8 mouse cellular contexts compared by ENCODE assay signal in the genomic region with DNA sequence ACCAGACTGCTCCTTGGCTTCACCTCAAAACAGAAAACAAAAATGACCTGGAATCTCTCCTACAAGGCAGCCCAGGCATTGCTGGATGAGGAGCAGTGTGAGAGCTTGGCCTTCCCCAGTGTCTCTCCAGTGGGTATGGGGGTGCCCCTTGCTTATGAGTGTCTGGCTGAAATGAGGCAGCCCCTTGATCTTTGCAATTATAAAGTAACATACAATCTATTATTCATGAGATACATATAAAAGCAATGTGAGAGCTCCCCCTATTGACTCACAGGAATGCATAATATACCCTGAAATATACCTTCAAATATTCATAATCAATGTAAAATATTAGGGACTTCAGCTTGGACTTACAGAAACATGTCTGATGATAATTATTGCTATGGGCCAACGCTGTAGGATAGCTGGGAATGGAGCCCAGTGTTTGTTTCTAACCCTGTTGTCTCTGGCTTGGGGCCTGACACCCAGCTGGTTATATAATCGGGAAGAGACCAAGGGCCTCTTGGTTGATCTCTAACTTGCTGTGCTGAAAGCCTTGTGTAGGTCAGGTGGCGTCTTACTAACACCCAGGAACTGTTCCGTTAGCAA. TPM values are rescaled to one million over a fixed set of nuclear protein-coding genes. Genes with fewer than 3 reads are reported as not detected.
DNase-seq lines count a peak whose midpoint lies in the region; ATAC-seq and TF ChIP-seq lines count a peak whose summit lies in the region.

No protein-coding gene starts in this region.

- no peaks in the 10 kb centered on the region for H3K36me3 ChIP-seq in hindbrain, embryonic 14.5 days (replicated peaks; ENCODE audit: control insufficient read depth, insufficient read depth)
- no peaks in the 10 kb centered on the region for H3K36me3 ChIP-seq in hindbrain, embryonic 13.5 days
- no peaks in the 10 kb centered on the region for H3K36me3 ChIP-seq in kidney, adult 2 months (ENCODE audit: control insufficient read depth, insufficient read depth, low read length)
- no peaks in the 10 kb centered on the region for H3K36me3 ChIP-seq in heart, embryonic 10.5 days
- no peaks in the 10 kb centered on the region for H3K36me3 ChIP-seq in thymus, adult 2 months (ENCODE audit: control insufficient read depth, insufficient read depth, low read length)

- no peak overlapping the region for H3K4me3 ChIP-seq in hindbrain, embryonic 14.5 days (replicated peaks; ENCODE audit: low read length)
- H3K4me3 ChIP-seq in hindbrain, embryonic 13.5 days = no peak overlapping the region
- no peak overlapping the region for H3K4me3 ChIP-seq in kidney, adult 2 months (ENCODE audit: insufficient read depth, low read depth, low read length)
- H3K4me3 ChIP-seq in heart, embryonic 10.5 days = no peak overlapping the region
- H3K4me3 ChIP-seq in thymus, adult 2 months (ENCODE audit: control insufficient read depth, insufficient read depth, low read length) = no peak overlapping the region

- H3K9ac ChIP-seq in hindbrain, embryonic 14.5 days = no peak overlapping the region
- H3K9ac ChIP-seq in hindbrain, embryonic 13.5 days = no peak overlapping the region

- no peak for TF ChIP-seq CTCF in kidney, adult 2 months (conservative IDR thresholded peaks at IDR 0.05; ENCODE audit: insufficient read depth, insufficient read length, low read depth, low read length)
- no peak for TF ChIP-seq CTCF in thymus, adult 2 months (IDR thresholded peaks at IDR 0.05; ENCODE audit: borderline replicate concordance, control insufficient read depth, extremely low read depth, insufficient read depth, low read length, poor library complexity)

- H3K9me3 ChIP-seq in hindbrain, embryonic 14.5 days (ENCODE audit: control insufficient read depth, low read length) = 0 out of 2 replicates have a peak, but pooled peaks cover 9% of the 10 kb centered on the region
- H3K9me3 ChIP-seq in hindbrain, embryonic 13.5 days = peaks cover 11% of the 10 kb centered on the region; the same call in 1 of the 2 replicates
- peaks cover 5% of the 10 kb centered on the region; the same call in 1 of the 2 replicates for H3K9me3 ChIP-seq in heart, embryonic 10.5 days

- no peak for DNase-seq in hindbrain, embryonic 14.5 days (ENCODE audit: low spot score)
- DNase-seq in right cerebral cortex, adult 2 months (ENCODE audit: low spot score in 2 of 2) = peak; percentile 8 to 22
- no peak for DNase-seq in right cerebral cortex, postnatal 36 days (ENCODE audit: low spot score in 2 of 2)
- DNase-seq in kidney, adult 2 months = peak; percentile 67
- DNase-seq in heart, embryonic 10.5 days (ENCODE audit: low spot score) = no peak
- DNase-seq in thymus, adult 2 months = no peak

- WGBS in hindbrain, embryonic 14.5 days = 65% methylated on average over 4 of the region's 4 CpGs
- 54% methylated on average over 4 of the region's 4 CpGs for WGBS in hindbrain, embryonic 13.5 days
- WGBS in kidney, adult 2 months = 35% methylated on average over 4 of the region's 4 CpGs
- 67% methylated on average over 4 of the region's 4 CpGs for WGBS in heart, embryonic 10.5 days
- WGBS in thymus, adult 2 months = 81% methylated on average over 4 of the region's 4 CpGs

- H3K4me1 ChIP-seq in hindbrain, embryonic 14.5 days (replicated peaks; ENCODE audit: control insufficient read depth, insufficient read depth, low read length) = no peaks in the 10 kb centered on the region
- 0 out of 2 replicates have a peak, but pooled peaks cover 3% of the 10 kb centered on the region for H3K4me1 ChIP-seq in hindbrain, embryonic 13.5 days (replicated peaks)
- no peaks in the 10 kb centered on the region for H3K4me1 ChIP-seq in kidney, adult 2 months (ENCODE audit: control insufficient read depth, insufficient read depth, low read length)
- H3K4me1 ChIP-seq in heart, embryonic 10.5 days = no peaks in the 10 kb centered on the region
- H3K4me1 ChIP-seq in thymus, adult 2 months (replicated peaks; ENCODE audit: control insufficient read depth, insufficient read depth, low read length) = no peaks in the 10 kb centered on the region

- no peak overlapping the region for H3K4me2 ChIP-seq in hindbrain, embryonic 14.5 days (replicated peaks)
- no peak overlapping the region for H3K4me2 ChIP-seq in hindbrain, embryonic 13.5 days

- H3K27ac ChIP-seq in hindbrain, embryonic 14.5 days = no peak overlapping the region
- no peak overlapping the region for H3K27ac ChIP-seq in hindbrain, embryonic 13.5 days
- no peak overlapping the region for H3K27ac ChIP-seq in kidney, adult 2 months (ENCODE audit: insufficient read depth, low read depth, low read length)
- H3K27ac ChIP-seq in heart, embryonic 10.5 days = no peak overlapping the region
- no peak overlapping the region for H3K27ac ChIP-seq in thymus, adult 2 months (ENCODE audit: control insufficient read depth, insufficient read depth, low read length)

- H3K27me3 ChIP-seq in hindbrain, embryonic 14.5 days (ENCODE audit: control insufficient read depth, insufficient read depth, low read length) = no peaks in the 10 kb centered on the region
- no peaks in the 10 kb centered on the region for H3K27me3 ChIP-seq in hindbrain, embryonic 13.5 days
- H3K27me3 ChIP-seq in kidney, adult 2 months (replicated peaks; ENCODE audit: control insufficient read depth, insufficient read depth, low read length) = no peaks in the 10 kb centered on the region
- H3K27me3 ChIP-seq in heart, embryonic 10.5 days (ENCODE audit: insufficient read depth, poor library complexity, severe bottlenecking) = no peaks in the 10 kb centered on the region
- H3K27me3 ChIP-seq in thymus, adult 2 months (ENCODE audit: control insufficient read depth, insufficient read depth, low read length) = no peaks in the 10 kb centered on the region

- TF ChIP-seq POLR2A in kidney, adult 2 months (IDR thresholded peaks at IDR 0.05; ENCODE audit: low read depth, low read length) = no peak
- TF ChIP-seq POLR2A in thymus, adult 2 months (IDR thresholded peaks at IDR 0.05; ENCODE audit: control insufficient read depth, extremely low read depth, insufficient read depth, low read length, poor library complexity) = no peak

- peak; percentile 34; the same call in 1 of the 2 replicates for ATAC-seq in hindbrain, embryonic 14.5 days (ENCODE audit: low FRiP score)
- no peak; the same call in 1 of the 2 replicates for ATAC-seq in hindbrain, embryonic 13.5 days (ENCODE audit: low FRiP score)
- no peak for ATAC-seq in granulocyte monocyte progenitor cell, adult 5-6 weeks (replicated peaks; ENCODE audit: poor library complexity, severe bottlenecking)

RNA-seq across cellular contexts. Expression of a gene that starts 52.9 kb away (rescaled TPM):
- polyA plus RNA-seq in hindbrain, embryonic 14.5 days (2014; fragmentation: Nextera tagmentation; extraction: Ambion mirVana) = 0.74 and 0.82 TPM in 2 replicates
- polyA plus RNA-seq in hindbrain, embryonic 13.5 days (2015; fragmentation: Nextera tagmentation; extraction: Ambion mirVana) = 1.2 TPM in 2 replicates
- polyA plus RNA-seq in kidney, adult 2 months (2012; rRNA removed) = 0.47 and 0.73 TPM in 2 replicates
- not detected in 2 replicates for total RNA-seq in granulocyte monocyte progenitor cell, adult 5-6 weeks (2014; fragmentation: Nextera tagmentation)
- total RNA-seq in granulocyte monocyte progenitor cell, adult 5-6 weeks (2017) = 0.09 TPM in 1 of 2 replicates, not detected in the other
- polyA plus RNA-seq in heart, embryonic 10.5 days (2016; fragmentation: Nextera tagmentation; extraction: Ambion mirVana) = 1.1 and 2.2 TPM in 2 replicates
- 2.9 and 3.3 TPM in 2 replicates for polyA plus RNA-seq in thymus, adult 2 months (2012; rRNA removed)

Comparison
In these comparisons a context has a peak if more than half of its experiments do, and no peak if none do; other contexts are left out.
1. DNase-seq: peak in right cerebral cortex, adult 2 months (2 of 2) and kidney, adult 2 months (single experiment); none in hindbrain, embryonic 14.5 days (single experiment), right cerebral cortex, postnatal 36 days (0 of 2), heart, embryonic 10.5 days (single experiment) and thymus, adult 2 months (single experiment).